Mouse (Mus musculus) NIH3T3 (cell line): ENCODE data around the gene Guca1b.
A peak's percentile ranks its signal among the peaks of the same experiment; 100 is the strongest.
"Not testable (repeated sequence)": the region's sequence is repeated elsewhere in the genome, so short reads cannot be mapped to it uniquely, and the experiment has no call there.

Experiments
- DNase-seq: peaks from one replicate; pipeline ENCODE4 v3.0.0-alpha.2; 2012; ENCODE audit warnings: low read depth

Gene Guca1b

GRCm38 (mm10) chr17:47409897-47410861 is 25.0 kb downstream of the Guca1b start:
- DNase-seq, result not testable (repeated sequence)

GRCm38 (mm10) chr17:47420195-47420594 is 35.0 kb downstream of the Guca1b start:
- DNase-seq, result no peak

GRCm38 (mm10) chr17:47421566-47421965 is 36.4 kb downstream of the Guca1b start:
- no peak for DNase-seq

- DNase-seq, result not testable (repeated sequence)
These were observed 37.4 kb downstream of the Guca1b start for GRCm38 (mm10) chr17:47422616-47423015.

- no peak for DNase-seq
These were observed 39.0 kb downstream of the Guca1b start for GRCm38 (mm10) chr17:47424186-47424585.

GRCm38 (mm10) chr17:47427316-47427715 is 42.1 kb downstream of the Guca1b start:
- DNase-seq, result peak; percentile 23

GRCm38 (mm10) chr17:47428831-47429304 is 43.7 kb downstream of the Guca1b start:
- DNase-seq, result peak; percentile 75

GRCm38 (mm10) chr17:47430815-47431214 is 45.6 kb downstream of the Guca1b start:
- peak; percentile 36 for DNase-seq

GRCm38 (mm10) chr17:47436156-47436906 is 51.1 kb downstream of the Guca1b start, which contains the start of gene AI661453:
Gene AI661453 (plus strand): TSS chr17:47436615.
- no peak for DNase-seq

GRCm38 (mm10) chr17:47436907-47437547 is 51.8 kb downstream of the Guca1b start, which contains the start of gene 1700001C19Rik:
Gene 1700001C19Rik (minus strand): TSS chr17:47437376.
- no peak for DNase-seq

GRCm38 (mm10) chr17:47438611-47439010 is 53.4 kb downstream of the Guca1b start:
- DNase-seq, result no peak

GRCm38 (mm10) chr17:47439396-47440028 is 54.3 kb downstream of the Guca1b start:
- DNase-seq, result no peak

GRCm38 (mm10) chr17:47440359-47440890 is 55.2 kb downstream of the Guca1b start:
- peak; percentile 19 for DNase-seq

- DNase-seq, result no peak
These were observed 56.3 kb downstream of the Guca1b start for GRCm38 (mm10) chr17:47441296-47442051.

GRCm38 (mm10) chr17:47442271-47442670 is 57.1 kb downstream of the Guca1b start:
- DNase-seq, result no peak
